Mouse (Mus musculus) forebrain, embryonic 10.5 days (tissue): ENCODE data around the gene Shisa4. TPM values are rescaled to one million over a fixed set of nuclear protein-coding genes. Genes with fewer than 3 reads are reported as not detected.
A peak's percentile ranks its signal among the peaks of the same experiment; 100 is the strongest.
"Not testable (repeated sequence)": the region's sequence is repeated elsewhere in the genome, so short reads cannot be mapped to it uniquely, and the experiment has no call there.

Source experiments
- DNase-seq: peaks from one replicate; pipeline ENCODE4 v3.0.0-alpha.2; 2017; ENCODE audit warnings: low spot score; ENCODE audit errors: extremely low spot score
- H3K27ac ChIP-seq: fragments of 300-500 bp; sonication (generic); 2 replicates; pipeline ENCODE4 v1.5.1; 2016; ENCODE audit warnings: mild to moderate bottlenecking
- H3K27me3 ChIP-seq: fragments of 300-500 bp; sonication (generic); 2 replicates; pipeline ENCODE4 v1.6.1; 2016; ENCODE audit warnings: mild to moderate bottlenecking; ENCODE audit not compliant: poor library complexity, severe bottlenecking
- H3K36me3 ChIP-seq: fragments of 300-500 bp; sonication (generic); replicated peaks from 2 replicates; pipeline ENCODE4 v1.6.1; 2016; ENCODE audit warnings: mild to moderate bottlenecking, moderate library complexity
- H3K4me1 ChIP-seq: fragments of 300-500 bp; sonication (generic); 2 replicates; pipeline ENCODE4 v1.6.1; 2016
- H3K4me3 ChIP-seq: fragments of 300-500 bp; sonication (generic); 2 replicates; pipeline ENCODE4 v1.5.1; 2016; ENCODE audit warnings: mild to moderate bottlenecking, moderate library complexity
- H3K9me3 ChIP-seq: fragments of 300-500 bp; sonication (generic); 2 replicates; pipeline ENCODE4 v1.6.1; 2016; ENCODE audit warnings: mild to moderate bottlenecking, moderate library complexity
- WGBS: fragments of 180-500 bp; shearing (Covaris S2); methylation state at CpG from one replicate; pipeline ENCODE4 v1.1.7; 2016; 5-methylcytosine and 5-hydroxymethylcytosine counted together
- polyA plus RNA-seq: library from polyadenylated mRNA; unstranded; fragments of >200 nt; fragmentation: Nextera tagmentation; extraction: Ambion mirVana; gene quantifications from 2 replicates; pipeline ENCODE4 v1.2.1, GENCODE M21; 2016

The Shisa4 gene
- 60.5 and 62.4 TPM in 2 replicates for polyA plus RNA-seq

- WGBS: 3% methylated on average over 38 of the region's 38 CpGs
- H3K27me3 ChIP-seq: peaks cover 3% of the 10 kb centered on the region
- peaks cover 22% of the 10 kb centered on the region for H3K36me3 ChIP-seq
- H3K27ac ChIP-seq: peak within 1 kb of the TSS; percentile 98
- H3K9me3 ChIP-seq: no peaks in the 10 kb centered on the region
- DNase-seq: peak; percentile 82
- peaks cover 39% of the 10 kb centered on the region for H3K4me1 ChIP-seq
- H3K4me3 ChIP-seq: peak within 1 kb of the TSS; percentile 82
Observed at GRCm38 (mm10) chr1:135374868-135375581, at the start of gene Shisa4. Gene Shisa4, minus strand, starts transcription at chr1:135375237.

GRCm38 (mm10) chr1:135422772-135423171 lies 47.7 kb upstream of the Shisa4 start:
- H3K9me3 ChIP-seq: no peaks in the 10 kb centered on the region
- 94% methylated on average over 6 of the region's 6 CpGs for WGBS
- H3K4me3 ChIP-seq: no peak overlapping the region
- H3K4me1 ChIP-seq: peaks cover 8% of the 10 kb centered on the region
- no peaks in the 10 kb centered on the region for H3K27me3 ChIP-seq
- no peak overlapping the region for H3K27ac ChIP-seq
- DNase-seq: no peak
- peaks cover 100% of the 10 kb centered on the region for H3K36me3 ChIP-seq

- H3K27ac ChIP-seq: no peak overlapping the region
- no peaks in the 10 kb centered on the region for H3K9me3 ChIP-seq
- H3K4me3 ChIP-seq: no peak overlapping the region
- peaks cover 100% of the 10 kb centered on the region for H3K36me3 ChIP-seq
- DNase-seq: no peak
- H3K4me1 ChIP-seq: no peaks in the 10 kb centered on the region
- H3K27me3 ChIP-seq: no peaks in the 10 kb centered on the region
Observed at GRCm38 (mm10) chr1:135413996-135414395, 39.0 kb upstream of the Shisa4 start.

GRCm38 (mm10) chr1:135412130-135412529 lies 37.1 kb upstream of the Shisa4 start:
- H3K9me3 ChIP-seq: no peaks in the 10 kb centered on the region
- DNase-seq: no peak
- 83% methylated on average over 4 of the region's 4 CpGs for WGBS
- H3K27ac ChIP-seq: no peak overlapping the region
- no peaks in the 10 kb centered on the region for H3K27me3 ChIP-seq
- no peak overlapping the region for H3K4me3 ChIP-seq
- H3K36me3 ChIP-seq: peaks cover 100% of the 10 kb centered on the region
- H3K4me1 ChIP-seq: no peaks in the 10 kb centered on the region

- H3K4me3 ChIP-seq: no peak overlapping the region
- H3K27me3 ChIP-seq: no peaks in the 10 kb centered on the region
- H3K27ac ChIP-seq: no peak overlapping the region
- H3K9me3 ChIP-seq: no peaks in the 10 kb centered on the region
- H3K36me3 ChIP-seq: peaks cover 100% of the 10 kb centered on the region
- 92% methylated on average over 2 of the region's 2 CpGs for WGBS
- H3K4me1 ChIP-seq: no peaks in the 10 kb centered on the region
- DNase-seq: no peak
Observed at GRCm38 (mm10) chr1:135410967-135411366, 35.9 kb upstream of the Shisa4 start.

- Histone ChIP-seq H3K9me3 (no peaks in the 10 kb centered on the region), H3K4me3 (no peak overlapping the region), H3K4me1 (no peaks in the 10 kb centered on the region), H3K27me3 (no peaks in the 10 kb centered on the region), H3K36me3 (peaks cover 100% of the 10 kb centered on the region), H3K27ac (no peak overlapping the region)
- DNase-seq: no peak
- 98% methylated on average over 4 of the region's 4 CpGs for WGBS
Observed at GRCm38 (mm10) chr1:135408973-135409372, 33.9 kb upstream of the Shisa4 start.

- no peaks in the 10 kb centered on the region for H3K9me3 ChIP-seq
- peaks cover 100% of the 10 kb centered on the region for H3K36me3 ChIP-seq
- no peaks in the 10 kb centered on the region for H3K27me3 ChIP-seq
- no peak for DNase-seq
- no peak overlapping the region for H3K4me3 ChIP-seq
- no peak overlapping the region for H3K27ac ChIP-seq
- 84% methylated on average over 7 of the region's 7 CpGs for WGBS
- no peaks in the 10 kb centered on the region for H3K4me1 ChIP-seq
Observed at GRCm38 (mm10) chr1:135405356-135405755, 30.3 kb upstream of the Shisa4 start.

- Histone ChIP-seq H3K4me3 (no peak overlapping the region), H3K36me3 (peaks cover 100% of the 10 kb centered on the region), H3K9me3 (no peaks in the 10 kb centered on the region), H3K27ac (no peak overlapping the region), H3K4me1 (no peaks in the 10 kb centered on the region), H3K27me3 (no peaks in the 10 kb centered on the region)
- 91% methylated on average over 3 of the region's 3 CpGs for WGBS
- no peak for DNase-seq
Observed at GRCm38 (mm10) chr1:135401452-135402110, 26.5 kb upstream of the Shisa4 start.

GRCm38 (mm10) chr1:135399466-135399865 lies 24.4 kb upstream of the Shisa4 start:
- Histone ChIP-seq H3K9me3 (no peaks in the 10 kb centered on the region), H3K4me3 (no peak overlapping the region), H3K4me1 (no peaks in the 10 kb centered on the region), H3K36me3 (peaks cover 99% of the 10 kb centered on the region), H3K27ac (no peak overlapping the region), H3K27me3 (no peaks in the 10 kb centered on the region)
- DNase-seq: no peak
- 96% methylated on average over 5 of the region's 5 CpGs for WGBS

GRCm38 (mm10) chr1:135385161-135385560 lies 10.1 kb upstream of the Shisa4 start:
- no peak for DNase-seq
- Histone ChIP-seq H3K36me3 (peaks cover 89% of the 10 kb centered on the region), H3K9me3 (no peaks in the 10 kb centered on the region), H3K4me1 (0 out of 2 replicates have a peak, but pooled peaks cover 1% of the 10 kb centered on the region), H3K27ac (no peak overlapping the region), H3K27me3 (no peaks in the 10 kb centered on the region), H3K4me3 (no peak overlapping the region)
- WGBS: 93% methylated on average over 9 of the region's 9 CpGs

GRCm38 (mm10) chr1:135384171-135384570 lies 9.1 kb upstream of the Shisa4 start:
- Histone ChIP-seq H3K27ac (no peak overlapping the region), H3K36me3 (peaks cover 79% of the 10 kb centered on the region), H3K27me3 (no peaks in the 10 kb centered on the region), H3K4me1 (0 out of 2 replicates have a peak, but pooled peaks cover 3% of the 10 kb centered on the region), H3K9me3 (no peaks in the 10 kb centered on the region), H3K4me3 (no peak overlapping the region)
- no peak for DNase-seq
- WGBS: 95% methylated on average over 5 of the region's 5 CpGs

- peaks cover 53% of the 10 kb centered on the region for H3K36me3 ChIP-seq
- H3K9me3 ChIP-seq, H3K27me3 ChIP-seq, H3K4me3 ChIP-seq, DNase-seq, H3K4me1 ChIP-seq, H3K27ac ChIP-seq: not testable (repeated sequence)
- WGBS: 62% methylated on average over 6 of the region's 6 CpGs
Observed at GRCm38 (mm10) chr1:135381560-135381959, 6.5 kb upstream of the Shisa4 start.
